Mouse (Mus musculus) G1E (cell line): ENCODE results near the gene Pde4d. TPM values are rescaled to one million over a fixed set of nuclear protein-coding genes. Genes with fewer than 3 reads are reported as not detected.

ENCODE experiments used
- ATAC-seq: 2 replicates; pipeline ENCODE4 v1.8.0; 2016; ENCODE audit warnings: mild to moderate bottlenecking; ENCODE audit not compliant: insufficient number of reproducible peaks, poor library complexity, low FRiP score, severe bottlenecking; ENCODE audit errors: extremely low read depth
- DNase-seq: peaks from one replicate; pipeline ENCODE4 v3.0.0; 2012; ENCODE audit warnings: low spot score
- H3K27me3 ChIP-seq: 2 replicates; pipeline ENCODE4 v1.6.1; 2012; ENCODE audit warnings: mild to moderate bottlenecking, low read length, inconsistent platforms; ENCODE audit not compliant: insufficient read depth
- H3K36me3 ChIP-seq: replicated peaks from 2 replicates; pipeline ENCODE3; 2012; ENCODE audit warnings: mild to moderate bottlenecking, inconsistent platforms
- H3K4me1 ChIP-seq: 2 replicates; pipeline ENCODE4 v1.6.1; 2012; ENCODE audit warnings: low read depth, low read length, inconsistent platforms, mixed read lengths; ENCODE audit not compliant: insufficient read depth
- H3K4me3 ChIP-seq: 2 replicates; pipeline ENCODE4 v1.5.1; 2012; ENCODE audit warnings: low read depth, mild to moderate bottlenecking, inconsistent platforms, low read length, moderate library complexity, mixed read lengths
- H3K9me3 ChIP-seq: replicated peaks from 2 replicates; pipeline ENCODE4 v1.6.1; 2012; ENCODE audit warnings: inconsistent platforms
- CTCF ChIP-seq: IDR thresholded peaks from 2 replicates; pipeline ENCODE4 v1.5.1; 2012; ENCODE audit warnings: low read depth, low read length, inconsistent platforms, mixed read lengths
- GATA1 ChIP-seq: IDR thresholded peaks from 2 replicates; pipeline ENCODE4 v1.6.1; 2012; ENCODE audit warnings: borderline replicate concordance, low read length, inconsistent platforms, mixed read lengths
- GATA2 ChIP-seq: IDR thresholded peaks from 2 replicates; pipeline ENCODE4 v1.6.1; 2012; ENCODE audit warnings: low read depth, low read length, inconsistent platforms, borderline replicate concordance
- POLR2AphosphoS5 ChIP-seq: IDR thresholded peaks from 2 replicates; pipeline ENCODE4 v1.6.1; 2012; ENCODE audit warnings: low read depth, low read length, inconsistent platforms; ENCODE audit not compliant: insufficient replicate concordance
- TAL1 ChIP-seq: conservative IDR thresholded peaks from 2 replicates; pipeline ENCODE4 v1.6.1; 2012; ENCODE audit warnings: low read depth, low read length, inconsistent platforms, mixed read lengths
- polyA plus RNA-seq: library from polyadenylated mRNA; stranded (reverse); fragments of >175 nt; gene quantifications from 2 replicates; pipeline ENCODE4 v1.2.3, GENCODE M21; 2012
- total RNA-seq, 2 experiments: library from RNA; stranded (forward) in 1 of 2; stranded (reverse) in 1 of 2; fragments of 200-1000 nt in 1 of 2; fragments of >200 nt in 1 of 2; fragmentation: Nextera tagmentation in 1 of 2; gene quantifications; 2 replicates each; pipeline ENCODE4 v1.2.3; 2014 to 2017

The Pde4d gene
- total and polyA plus RNA-seq, 3 experiments = 8.2 to 124 (median 22.6) TPM

- no peak for ATAC-seq
- no peak overlapping the region for H3K4me3 ChIP-seq
- no peak for TF ChIP-seq GATA1
- TF ChIP-seq POLR2AphosphoS5 = no peak
- TF ChIP-seq CTCF = no peak
- no peak for TF ChIP-seq GATA2
- TF ChIP-seq TAL1 = no peak
- peaks cover 35% of the 10 kb centered on the region for H3K4me1 ChIP-seq
- DNase-seq = no peak
- H3K27me3 ChIP-seq = no peaks in the 10 kb centered on the region
- peaks cover 66% of the 10 kb centered on the region for H3K36me3 ChIP-seq
- H3K9me3 ChIP-seq = no peaks in the 10 kb centered on the region
Measured at GRCm38 (mm10) chr13:109778297-109778835, 1328.6 kb downstream of the Pde4d start.

DNA sequence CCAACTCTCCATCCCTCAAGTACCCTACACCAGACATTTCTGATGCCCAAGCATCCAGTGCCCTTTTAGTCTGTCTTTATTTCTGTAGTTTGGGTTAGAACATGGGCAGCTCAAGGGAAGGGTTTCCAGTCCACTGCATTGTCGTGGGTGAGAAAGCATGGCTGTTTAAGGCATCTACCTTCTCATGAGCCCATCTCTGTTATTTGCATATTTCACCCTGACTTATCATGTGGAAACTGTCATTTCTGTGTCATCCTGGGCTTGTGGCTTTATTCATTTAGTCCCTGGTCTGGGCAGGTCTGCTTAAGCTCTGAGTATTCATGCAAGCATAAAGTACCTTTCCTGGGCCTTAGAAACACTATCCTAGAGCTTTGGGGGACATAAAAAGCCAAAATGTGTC, 1331.7 kb downstream of the Pde4d start:
- no peak overlapping the region for H3K4me3 ChIP-seq

DNA sequence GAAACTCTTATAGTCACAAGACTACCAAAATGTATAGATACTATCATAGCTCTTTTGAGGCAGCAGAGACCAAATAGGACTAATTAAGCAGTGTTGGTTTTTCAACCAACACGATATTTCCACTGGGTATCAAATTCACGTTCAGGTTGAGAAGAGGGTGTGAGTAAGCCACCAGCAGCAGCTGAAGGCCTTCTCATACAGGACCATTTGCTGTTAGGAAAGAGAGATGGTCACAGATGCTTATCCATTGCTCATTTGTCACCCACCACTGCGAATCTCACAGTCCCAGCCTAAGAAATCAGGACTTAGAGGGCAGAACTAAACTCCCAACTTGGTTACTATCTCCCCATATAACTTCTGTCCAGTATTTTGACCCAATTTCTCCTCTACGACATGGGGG, 1338.9 kb downstream of the Pde4d start:
- no peak for ATAC-seq
- H3K27me3 ChIP-seq = no peaks in the 10 kb centered on the region
- DNase-seq = no peak

More for the DNA sequence above, 1331.7 kb downstream of the Pde4d start:
- Histone ChIP-seq H3K27me3 (no peaks in the 10 kb centered on the region), H3K36me3 (peaks cover 66% of the 10 kb centered on the region), H3K4me1 (peaks cover 8% of the 10 kb centered on the region), H3K9me3 (no peaks in the 10 kb centered on the region)
- TF ChIP-seq CTCF = no peak
- ATAC-seq (no peak), DNase-seq (no peak)

GRCm38 (mm10) chr13:109789151-109789550, 1339.4 kb downstream of the Pde4d start:
- no peaks in the 10 kb centered on the region for H3K27me3 ChIP-seq
- DNase-seq (no peak), ATAC-seq (no peak)
- H3K4me1 ChIP-seq = no peaks in the 10 kb centered on the region
- TF ChIP-seq CTCF (no peak), TAL1 (no peak), POLR2AphosphoS5 (no peak), GATA2 (no peak), GATA1 (no peak)
- H3K9me3 ChIP-seq = no peaks in the 10 kb centered on the region
- peaks cover 60% of the 10 kb centered on the region for H3K36me3 ChIP-seq
- no peak overlapping the region for H3K4me3 ChIP-seq

More for the DNA sequence above, 1338.9 kb downstream of the Pde4d start:
- TF ChIP-seq GATA2 (no peak), CTCF (no peak), POLR2AphosphoS5 (no peak), GATA1 (no peak), TAL1 (no peak)
- peaks cover 56% of the 10 kb centered on the region for H3K36me3 ChIP-seq
- H3K4me3 ChIP-seq = no peak overlapping the region
- H3K4me1 ChIP-seq = no peaks in the 10 kb centered on the region
- H3K9me3 ChIP-seq = no peaks in the 10 kb centered on the region

DNA sequence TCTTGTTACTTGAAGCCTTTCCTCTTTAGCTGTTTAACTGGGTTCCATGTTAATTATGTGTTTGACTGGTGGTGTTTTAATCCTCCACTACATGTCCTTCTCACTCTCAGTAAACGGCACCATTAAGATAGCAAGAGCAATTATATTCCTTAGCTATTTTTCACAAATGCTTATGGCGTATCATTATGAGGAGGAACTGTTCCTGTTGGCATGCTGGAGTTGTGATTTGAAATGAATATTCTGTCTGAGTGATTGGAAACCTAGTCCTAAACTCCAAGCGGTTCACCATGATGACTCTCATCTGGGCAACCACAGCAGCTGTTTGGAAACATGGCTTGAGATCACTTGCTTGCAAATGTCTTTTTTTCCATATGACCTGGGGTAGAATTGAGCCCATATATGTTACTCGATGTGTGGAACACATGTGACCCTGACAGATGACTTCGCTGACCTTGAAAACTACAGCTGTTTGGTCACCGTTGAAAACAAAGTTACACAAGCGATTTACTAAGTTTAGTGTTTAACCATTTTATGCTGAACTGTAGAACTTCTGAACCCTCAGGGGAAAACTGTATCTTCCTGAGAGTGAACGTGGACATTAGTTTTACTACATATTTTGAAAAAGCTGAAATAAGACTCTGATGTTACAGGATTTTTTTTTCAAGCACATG, 1340.4 kb downstream of the Pde4d start:
- H3K27me3 ChIP-seq = no peaks in the 10 kb centered on the region
- H3K4me1 ChIP-seq = no peaks in the 10 kb centered on the region
- no peak overlapping the region for H3K4me3 ChIP-seq
- H3K36me3 ChIP-seq = peaks cover 60% of the 10 kb centered on the region
- TF ChIP-seq CTCF = no peak
- TF ChIP-seq GATA1 = no peak
- no peak for TF ChIP-seq POLR2AphosphoS5
- no peak for TF ChIP-seq GATA2
- no peak for TF ChIP-seq TAL1
- no peaks in the 10 kb centered on the region for H3K9me3 ChIP-seq
- ATAC-seq = no peak
- DNase-seq = no peak

DNA sequence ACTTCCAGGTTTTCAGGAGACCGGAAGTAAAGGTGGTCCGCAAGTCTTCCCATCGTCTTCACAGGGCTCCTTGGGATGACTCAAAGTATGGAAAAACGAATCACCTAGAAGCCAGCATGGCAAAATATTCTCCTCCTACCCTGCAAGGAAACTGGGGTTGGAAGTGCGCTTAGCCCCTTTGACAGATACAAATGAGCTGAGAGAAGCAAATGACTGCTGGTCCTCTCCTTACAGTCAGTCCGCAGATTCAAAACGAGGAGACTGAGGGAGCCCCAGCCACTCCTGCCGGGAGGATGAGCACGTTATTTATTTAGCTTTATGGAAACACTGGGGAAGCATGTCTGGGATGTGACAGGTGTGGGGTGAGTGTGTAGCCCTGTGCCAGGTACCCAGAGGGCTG, 1344.2 kb downstream of the Pde4d start:
- Histone ChIP-seq H3K36me3 (peaks cover 61% of the 10 kb centered on the region), H3K27me3 (no peaks in the 10 kb centered on the region), H3K9me3 (no peaks in the 10 kb centered on the region), H3K4me3 (no peak overlapping the region), H3K4me1 (no peaks in the 10 kb centered on the region)
- ATAC-seq (no peak), DNase-seq (no peak)
- TF ChIP-seq POLR2AphosphoS5 (no peak), TAL1 (no peak), GATA2 (no peak), CTCF (no peak), GATA1 (no peak)

DNA sequence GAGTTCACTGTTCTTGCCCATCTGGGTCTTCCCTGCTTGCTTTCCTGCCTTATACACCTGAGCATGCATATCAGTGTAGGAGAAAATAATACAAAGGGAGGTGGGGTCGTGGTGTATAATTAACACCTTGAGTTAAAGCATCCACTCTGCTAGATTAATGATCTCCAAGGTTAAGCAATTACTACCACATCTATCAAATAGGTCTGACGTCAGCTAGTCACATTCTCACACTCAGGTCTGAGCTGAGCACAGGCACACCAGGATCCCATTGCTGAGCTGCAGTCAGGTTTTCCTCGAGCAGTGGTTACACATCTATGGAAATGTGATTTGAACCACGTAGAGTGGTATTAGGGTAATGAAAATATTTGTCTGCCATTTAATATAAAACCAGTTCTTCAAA, 1348.9 kb downstream of the Pde4d start:
- peaks cover 53% of the 10 kb centered on the region for H3K36me3 ChIP-seq
- H3K9me3 ChIP-seq = no peaks in the 10 kb centered on the region
- H3K4me1 ChIP-seq = no peaks in the 10 kb centered on the region
- DNase-seq = no peak
- no peak overlapping the region for H3K4me3 ChIP-seq
- no peak for ATAC-seq
- TF ChIP-seq GATA2 (no peak), GATA1 (no peak), CTCF (no peak), TAL1 (no peak), POLR2AphosphoS5 (no peak)
- H3K27me3 ChIP-seq = no peaks in the 10 kb centered on the region
